Mouse (Mus musculus) hindbrain, postnatal 0 days (tissue): Measurements from ENCODE around the gene Atp11a. TPM values are rescaled to one million over a fixed set of nuclear protein-coding genes. Genes with fewer than 3 reads are reported as not detected.

ENCODE experiments used
- ATAC-seq: fragments of 200-750 bp; cut with Nextera tagmentation; 2 replicates; pipeline ENCODE4 v1.8.0; 2017; ENCODE audit warnings: mild to moderate bottlenecking, moderate TSS enrichment, moderate library complexity
- DNase-seq: peaks from one replicate; pipeline ENCODE4 v3.0.0-alpha.2; 2015; ENCODE audit warnings: low spot score
- H3K27ac ChIP-seq: fragments of 300-500 bp; sonication (generic); 2 replicates; pipeline ENCODE4 v1.5.1; 2014; ENCODE audit warnings: mild to moderate bottlenecking
- H3K27me3 ChIP-seq: fragments of 300-500 bp; sonication (generic); 2 replicates; pipeline ENCODE4 v1.6.1; 2014; ENCODE audit warnings: low read length, mixed read lengths; ENCODE audit not compliant: insufficient read depth
- H3K36me3 ChIP-seq: fragments of 300-500 bp; sonication (generic); 2 replicates; pipeline ENCODE4 v1.6.1; 2014; ENCODE audit warnings: low read length, mixed read lengths; ENCODE audit not compliant: insufficient read depth
- H3K4me1 ChIP-seq: fragments of 300-500 bp; sonication (generic); 2 replicates; pipeline ENCODE4 v1.6.1; 2014; ENCODE audit warnings: antibody characterized with exemption, low read length, mixed read lengths; ENCODE audit not compliant: insufficient read depth
- H3K4me2 ChIP-seq: fragments of 300-500 bp; sonication (generic); 2 replicates; pipeline ENCODE4 v1.6.1; 2014; ENCODE audit warnings: low read depth, mild to moderate bottlenecking, low read length, moderate library complexity, mixed read lengths
- H3K4me3 ChIP-seq: fragments of 300-500 bp; sonication (generic); 2 replicates; pipeline ENCODE4 v1.5.1; 2014; ENCODE audit warnings: low read length
- H3K9ac ChIP-seq: fragments of 300-500 bp; sonication (generic); replicated peaks from 2 replicates; pipeline ENCODE4 v1.6.1; 2014; ENCODE audit warnings: mild to moderate bottlenecking, low read length, moderate library complexity, mixed read lengths
- H3K9me3 ChIP-seq: fragments of 300-500 bp; sonication (generic); 2 replicates; pipeline ENCODE4 v1.6.1; 2016; ENCODE audit warnings: low read length, mixed read lengths
- CTCF ChIP-seq: IDR thresholded peaks from 2 replicates; pipeline ENCODE4 v1.5.1; 2016; ENCODE audit warnings: antibody characterized with exemption, control low read depth, low read depth
- WGBS: fragments of 180-500 bp; shearing (Covaris S2); extraction: QIAGEN DNeasy Blood & Tissue Kit; methylation state at CpG from one replicate; pipeline ENCODE4 v1.1.7; 2014; 5-methylcytosine and 5-hydroxymethylcytosine counted together
- polyA plus RNA-seq: library from polyadenylated mRNA; unstranded; fragments of >200 nt; fragmentation: Nextera tagmentation; extraction: Ambion mirVana; gene quantifications from 2 replicates; pipeline ENCODE4 v1.2.1, GENCODE M21; 2015
- total RNA-seq: library from RNA; depleted of rRNA; stranded (reverse); fragments of >200 nt; gene quantifications from 2 replicates; pipeline ENCODE4 v1.2.3, GENCODE M21; 2014

The Atp11a gene
- total and polyA plus RNA-seq, 2 experiments from 2014 or later, result 12.5 to 48.8 TPM

DNA sequence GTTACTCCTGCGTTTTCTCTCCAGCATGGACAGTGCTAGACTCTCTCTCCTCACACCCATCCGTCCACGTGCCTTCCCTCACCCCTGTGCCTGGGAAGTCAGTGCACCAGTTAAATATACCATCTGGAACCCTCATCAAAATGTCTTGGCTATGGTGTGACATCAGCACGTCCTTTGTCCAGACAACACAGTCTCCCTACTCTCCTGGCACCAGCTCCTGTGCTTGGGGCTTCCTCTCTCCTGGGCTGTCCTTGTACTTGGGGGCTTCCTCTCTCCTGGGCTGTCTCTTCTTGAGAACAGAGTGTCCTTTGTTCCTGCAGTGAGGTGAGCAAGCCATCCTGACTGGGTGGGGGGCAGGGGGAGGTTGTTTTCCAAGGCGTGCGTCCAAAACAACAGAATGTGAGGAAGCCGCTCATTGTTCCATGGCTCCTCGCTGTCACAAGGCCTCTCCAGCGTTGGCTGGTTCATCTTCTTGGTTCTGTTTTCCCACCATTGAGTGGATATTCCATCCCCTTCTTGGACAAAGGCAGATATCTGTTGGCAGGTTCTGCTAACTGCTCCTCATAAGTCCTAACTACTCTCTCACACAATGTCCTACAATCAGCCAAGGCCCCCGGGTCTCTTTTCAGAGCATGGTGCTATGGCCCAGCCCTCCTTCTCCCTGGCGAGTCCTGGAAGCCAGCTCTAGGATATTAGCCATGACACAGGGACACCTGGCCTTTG lies 148.9 kb downstream of the Atp11a start:
- DNase-seq (no peak), ATAC-seq (peak; percentile 48; the same call in 1 of the 2 replicates)
- Histone ChIP-seq H3K4me2 (no peak overlapping the region), H3K27me3 (no peaks in the 10 kb centered on the region), H3K9ac (no peak overlapping the region), H3K27ac (peak overlapping the region; percentile 32; the same call in 1 of the 2 replicates), H3K4me3 (no peak overlapping the region), H3K4me1 (no peaks in the 10 kb centered on the region), H3K9me3 (no peaks in the 10 kb centered on the region), H3K36me3 (no peaks in the 10 kb centered on the region)
- 63% methylated on average over 11 of the region's 11 CpGs for WGBS
- no peak for TF ChIP-seq CTCF

DNA sequence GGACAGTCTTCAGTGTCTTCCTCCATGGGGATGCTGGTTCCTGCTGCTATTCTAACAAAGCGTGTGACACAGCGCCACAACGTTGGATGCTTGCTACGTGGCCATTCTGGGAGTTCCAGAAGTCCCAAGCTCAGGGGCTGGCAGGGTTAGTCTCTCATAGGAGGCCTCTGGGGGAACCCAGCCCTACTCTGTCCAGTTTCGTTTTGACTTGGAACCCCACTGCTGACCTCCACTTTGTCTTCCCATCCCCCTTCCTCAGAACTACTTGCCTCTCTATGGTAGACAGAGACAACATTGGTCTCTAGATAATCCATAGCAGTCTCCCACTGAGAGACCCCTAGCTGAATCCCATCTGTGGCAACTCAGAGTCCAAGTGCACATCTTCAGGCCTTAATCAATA lies 149.8 kb downstream of the Atp11a start:
- DNase-seq (no peak), ATAC-seq (no peak)
- Histone ChIP-seq H3K36me3 (no peaks in the 10 kb centered on the region), H3K27ac (0 out of 2 replicates have a peak overlapping the region, but pooled peaks have one; percentile 32), H3K4me3 (no peak overlapping the region), H3K9ac (no peak overlapping the region), H3K27me3 (no peaks in the 10 kb centered on the region), H3K9me3 (no peaks in the 10 kb centered on the region), H3K4me1 (no peaks in the 10 kb centered on the region), H3K4me2 (no peak overlapping the region)
- WGBS, result 68% methylated on average over 5 of the region's 5 CpGs
- no peak for TF ChIP-seq CTCF

DNA sequence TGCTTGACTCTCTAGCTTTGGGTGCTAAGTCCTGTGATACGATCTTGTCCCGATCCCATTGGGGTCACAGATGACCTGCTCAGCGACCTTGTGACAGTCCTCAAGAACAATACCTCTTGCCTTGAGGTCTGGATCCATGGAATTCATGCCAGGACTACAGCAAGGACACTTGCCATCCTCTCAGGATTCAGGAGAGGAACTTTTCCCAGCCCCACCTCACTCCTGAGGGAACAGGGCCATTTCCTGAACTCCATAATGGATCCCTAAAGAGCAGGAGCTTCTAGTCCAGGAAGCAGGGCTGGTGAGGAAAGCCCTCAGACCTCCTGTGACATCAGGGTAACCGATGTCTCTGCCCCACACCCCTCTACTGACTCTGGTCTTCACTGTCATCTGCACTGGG lies 150.9 kb downstream of the Atp11a start:
- no peak overlapping the region for H3K4me3 ChIP-seq
- H3K27me3 ChIP-seq, result no peaks in the 10 kb centered on the region
- no peak for TF ChIP-seq CTCF
- H3K4me2 ChIP-seq, result no peak overlapping the region
- H3K9me3 ChIP-seq, result no peaks in the 10 kb centered on the region
- H3K9ac ChIP-seq, result no peak overlapping the region
- DNase-seq, result no peak
- no peaks in the 10 kb centered on the region for H3K4me1 ChIP-seq
- H3K27ac ChIP-seq, result no peak overlapping the region
- H3K36me3 ChIP-seq, result no peaks in the 10 kb centered on the region
- 78% methylated on average over 4 of the region's 4 CpGs for WGBS
- ATAC-seq, result no peak

DNA sequence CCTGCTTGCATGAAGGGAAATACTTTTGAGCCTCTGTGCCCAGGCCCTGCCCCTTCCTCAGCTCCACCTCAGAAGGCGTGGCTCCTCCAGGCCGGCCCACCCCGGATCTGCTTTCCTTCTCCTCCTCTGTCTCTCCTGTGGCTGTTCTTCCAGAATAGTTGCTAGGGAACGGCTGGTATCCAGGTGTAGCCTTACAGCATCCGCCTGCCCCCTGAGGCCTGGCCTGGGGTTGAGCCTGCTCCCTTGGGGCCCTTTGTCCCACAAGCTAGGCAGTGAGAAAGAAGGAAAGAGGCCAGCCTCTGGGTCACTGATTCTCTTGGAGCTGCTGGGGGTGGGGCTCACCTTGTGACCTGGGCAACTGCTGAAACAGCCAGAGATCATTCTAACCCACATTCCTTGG lies 155.2 kb downstream of the Atp11a start:
- no peak overlapping the region for H3K4me2 ChIP-seq
- no peaks in the 10 kb centered on the region for H3K27me3 ChIP-seq
- ATAC-seq (no peak), DNase-seq (no peak)
- H3K4me1 ChIP-seq, result peaks cover 6% of the 10 kb centered on the region
- WGBS, result 16% methylated on average over 5 of the region's 5 CpGs
- H3K4me3 ChIP-seq, result no peak overlapping the region
- TF ChIP-seq CTCF, result no peak
- no peaks in the 10 kb centered on the region for H3K9me3 ChIP-seq
- H3K36me3 ChIP-seq, result no peaks in the 10 kb centered on the region
- no peak overlapping the region for H3K27ac ChIP-seq
- H3K9ac ChIP-seq, result no peak overlapping the region

DNA sequence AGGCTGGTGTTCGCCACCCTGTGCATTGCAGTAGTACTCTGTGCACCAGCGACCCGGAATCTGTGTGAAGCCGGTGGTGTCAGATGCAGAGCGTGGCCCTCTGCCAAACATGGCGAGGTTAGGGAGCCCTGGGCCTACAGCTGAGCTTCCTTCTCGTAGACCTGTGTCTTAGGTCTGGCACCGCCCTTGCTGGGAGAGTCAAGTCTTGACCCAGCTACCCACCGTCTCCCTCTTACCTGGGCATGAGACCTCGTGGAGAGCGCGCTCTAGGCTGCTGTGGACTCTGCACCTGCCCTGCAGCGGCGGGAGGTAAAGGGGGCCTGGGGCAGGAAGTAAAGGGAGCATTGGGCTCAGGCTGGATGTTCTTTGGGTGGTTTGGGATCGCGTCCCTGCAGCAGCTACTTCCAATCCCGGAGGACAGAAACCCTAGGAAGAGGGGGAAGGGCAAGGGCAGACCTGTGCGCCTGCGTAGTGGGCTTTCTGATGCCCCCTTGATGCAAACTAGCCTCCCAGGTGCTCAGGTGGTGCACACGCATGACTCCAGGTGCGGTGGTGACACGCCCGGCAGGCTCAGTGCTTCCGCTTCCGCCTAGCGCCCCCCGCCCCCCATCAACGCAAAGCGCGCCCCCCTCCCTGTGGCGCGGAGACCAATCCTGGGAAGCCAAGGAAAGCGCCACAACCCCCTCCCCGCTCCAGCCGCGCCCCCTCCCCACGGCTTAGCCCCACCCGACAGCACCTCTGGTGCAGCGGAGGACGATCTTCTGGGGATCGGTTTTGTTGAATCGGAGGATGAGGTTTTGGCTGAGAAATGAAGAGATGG lies 158.6 kb downstream of the Atp11a start:
- peak; percentile 93 for DNase-seq
- Histone ChIP-seq H3K4me2 (peak overlapping the region; percentile 85), H3K9ac (peak overlapping the region; percentile 69), H3K4me3 (peak overlapping the region; percentile 54), H3K27ac (peak overlapping the region; percentile 82), H3K4me1 (peaks cover 15% of the 10 kb centered on the region), H3K36me3 (no peaks in the 10 kb centered on the region), H3K27me3 (no peaks in the 10 kb centered on the region), H3K9me3 (no peaks in the 10 kb centered on the region)
- TF ChIP-seq CTCF, result no peak
- ATAC-seq, result peak; percentile 91
- 12% methylated on average over 41 of the region's 42 CpGs for WGBS

DNA sequence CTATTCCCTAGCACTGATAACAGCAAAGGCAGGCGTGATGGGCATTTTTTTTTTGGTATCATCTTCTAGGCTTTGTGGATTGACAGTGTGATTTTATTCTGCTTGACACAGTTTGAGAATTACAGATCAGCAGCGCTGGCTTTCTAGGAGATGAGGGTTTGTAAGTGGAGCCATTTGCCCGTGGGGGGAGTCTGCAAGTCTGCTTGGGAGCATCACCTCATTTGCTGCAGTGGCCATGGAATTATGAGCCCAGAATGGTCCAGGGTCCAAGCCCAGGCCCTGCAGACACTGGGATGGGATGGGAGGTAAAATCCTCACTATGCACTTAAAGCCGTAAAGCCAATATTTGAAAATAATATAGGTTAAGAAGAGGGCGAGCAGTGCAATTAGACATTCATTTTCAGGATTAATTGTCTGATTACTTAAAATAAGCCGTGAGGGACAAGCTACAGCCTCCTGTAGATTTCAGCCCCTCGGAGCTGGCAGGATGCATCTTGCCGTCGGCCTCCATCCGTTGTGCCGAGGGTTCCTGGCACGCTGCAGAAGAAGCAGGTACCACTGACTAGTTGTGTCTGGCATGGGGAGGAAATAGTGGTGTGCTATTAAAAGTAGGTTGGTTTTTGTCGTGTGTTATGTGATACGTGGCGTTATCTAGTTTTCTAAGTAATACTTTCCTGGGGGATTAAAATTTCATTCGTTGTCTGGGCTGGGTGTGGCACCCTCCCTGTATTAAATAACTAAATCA lies 159.5 kb downstream of the Atp11a start:
- no peaks in the 10 kb centered on the region for H3K9me3 ChIP-seq
- peak overlapping the region; percentile 54 for H3K4me3 ChIP-seq
- H3K27ac ChIP-seq, result peak overlapping the region; percentile 82
- no peaks in the 10 kb centered on the region for H3K36me3 ChIP-seq
- H3K4me2 ChIP-seq, result peak overlapping the region; percentile 85
- peaks cover 15% of the 10 kb centered on the region for H3K4me1 ChIP-seq
- peak overlapping the region; percentile 69 for H3K9ac ChIP-seq
- no peak for TF ChIP-seq CTCF
- DNase-seq (peak; percentile 42), ATAC-seq (no peak)
- H3K27me3 ChIP-seq, result no peaks in the 10 kb centered on the region
- 41% methylated on average over 16 of the region's 16 CpGs for WGBS
